Mouse (Mus musculus) hindbrain, embryonic 14.5 days (tissue): ENCODE data around the gene Adcy2. TPM values are rescaled to one million over a fixed set of nuclear protein-coding genes. Genes with fewer than 3 reads are reported as not detected.

Experiments used
- ATAC-seq: fragments of 200-750 bp; cut with Nextera tagmentation; 2 replicates; pipeline ENCODE4 v1.8.0; 2017; ENCODE audit warnings: moderate number of reproducible peaks, mild to moderate bottlenecking, moderate TSS enrichment, moderate library complexity; ENCODE audit not compliant: low FRiP score
- DNase-seq: peaks from one replicate; pipeline ENCODE4 v3.0.0-alpha.2; 2015; ENCODE audit warnings: low spot score
- H3K27ac ChIP-seq: fragments of 300-500 bp; sonication (generic); 2 replicates; pipeline ENCODE4 v1.5.1; 2014; ENCODE audit warnings: mild to moderate bottlenecking, moderate library complexity
- H3K27me3 ChIP-seq: fragments of 300-500 bp; sonication (generic); 2 replicates; pipeline ENCODE4 v1.6.1; 2014; ENCODE audit warnings: mild to moderate bottlenecking, low read length, mixed read lengths; ENCODE audit not compliant: control insufficient read depth, insufficient read depth
- H3K36me3 ChIP-seq: fragments of 300-500 bp; sonication (generic); replicated peaks from 2 replicates; pipeline ENCODE4 v1.6.1; 2014; ENCODE audit not compliant: control insufficient read depth, insufficient read depth
- H3K4me1 ChIP-seq: fragments of 300-500 bp; sonication (generic); replicated peaks from 2 replicates; pipeline ENCODE4 v1.6.1; 2014; ENCODE audit warnings: antibody characterized with exemption, low read length, mixed read lengths; ENCODE audit not compliant: control insufficient read depth, insufficient read depth
- H3K4me2 ChIP-seq: fragments of 300-500 bp; sonication (generic); replicated peaks from 2 replicates; pipeline ENCODE4 v1.6.1; 2014; ENCODE audit warnings: mild to moderate bottlenecking, moderate library complexity
- H3K4me3 ChIP-seq: fragments of 300-500 bp; sonication (generic); replicated peaks from 2 replicates; pipeline ENCODE4 v1.5.1; 2014; ENCODE audit warnings: mild to moderate bottlenecking, low read length
- H3K9ac ChIP-seq: fragments of 300-500 bp; sonication (generic); 2 replicates; pipeline ENCODE4 v1.6.1; 2014
- H3K9me3 ChIP-seq: fragments of 300-500 bp; sonication (generic); 2 replicates; pipeline ENCODE4 v1.6.1; 2016; ENCODE audit warnings: low read length; ENCODE audit not compliant: control insufficient read depth
- WGBS: fragments of 180-500 bp; shearing (Covaris S2); extraction: QIAGEN DNeasy Blood & Tissue Kit; methylation state at CpG from one replicate; pipeline ENCODE4 v1.1.7; 2014; 5-methylcytosine and 5-hydroxymethylcytosine counted together
- polyA plus RNA-seq: library from polyadenylated mRNA; unstranded; fragments of >200 nt; fragmentation: Nextera tagmentation; extraction: Ambion mirVana; gene quantifications from 2 replicates; pipeline ENCODE4 v1.2.1, GENCODE M21; 2014

Gene Adcy2
- polyA plus RNA-seq, 1 experiment from 2014 or later = 15.7 TPM

GRCm38 (mm10) chr13:68572966-68573913, 426.1 kb downstream of the Adcy2 start:
- WGBS = 80% methylated on average over 10 of the region's 10 CpGs
- H3K27me3 ChIP-seq = no peaks in the 10 kb centered on the region
- H3K27ac ChIP-seq = no peak overlapping the region
- no peaks in the 10 kb centered on the region for H3K4me1 ChIP-seq
- H3K4me3 ChIP-seq = no peak overlapping the region
- H3K4me2 ChIP-seq = no peak overlapping the region
- H3K9me3 ChIP-seq = no peaks in the 10 kb centered on the region
- ATAC-seq (no peak), DNase-seq (no peak)
- peaks cover 64% of the 10 kb centered on the region for H3K36me3 ChIP-seq
- no peak overlapping the region for H3K9ac ChIP-seq

GRCm38 (mm10) chr13:68572247-68572646, 427.1 kb downstream of the Adcy2 start:
- 91% methylated on average over 19 of the region's 19 CpGs for WGBS
- H3K27me3 ChIP-seq = no peaks in the 10 kb centered on the region
- ATAC-seq = no peak
- H3K4me2 ChIP-seq = no peak overlapping the region
- H3K9me3 ChIP-seq = no peaks in the 10 kb centered on the region
- no peaks in the 10 kb centered on the region for H3K4me1 ChIP-seq
- H3K9ac ChIP-seq = no peak overlapping the region
- no peak for DNase-seq
- H3K4me3 ChIP-seq = no peak overlapping the region
- H3K36me3 ChIP-seq = peaks cover 70% of the 10 kb centered on the region
- no peak overlapping the region for H3K27ac ChIP-seq
